Mouse (Mus musculus) testis, postnatal 14 days (tissue): ENCODE results near the gene Ttc36.
"Not testable (repeated sequence)": the region's sequence is repeated elsewhere in the genome, so short reads cannot be mapped to it uniquely, and the experiment has no call there.

Experiments used
- DNase-seq: peaks from one replicate; pipeline ENCODE4 v3.0.0; 2021; ENCODE audit warnings: low spot score

Gene Ttc36

GRCm38 (mm10) chr9:44772750-44773651 lies 29.9 kb downstream of the Ttc36 start:
- DNase-seq, result peak; percentile 94

GRCm38 (mm10) chr9:44772392-44772749 lies 30.5 kb downstream of the Ttc36 start:
- no peak for DNase-seq

- no peak for DNase-seq
Measured at GRCm38 (mm10) chr9:44771376-44771775, 31.5 kb downstream of the Ttc36 start.

GRCm38 (mm10) chr9:44768029-44768394 lies 34.9 kb downstream of the Ttc36 start:
- DNase-seq, result not testable (repeated sequence)

- DNase-seq, result peak; percentile 89
Measured at GRCm38 (mm10) chr9:44767101-44768028, 35.5 kb downstream of the Ttc36 start, which contains the start of the genes Arcn1 and Ift46. Gene Arcn1, minus strand, starts transcription at chr9:44767845. Gene Ift46, plus strand, starts transcription at chr9:44767908.

GRCm38 (mm10) chr9:44760873-44761272 lies 42.0 kb downstream of the Ttc36 start:
- DNase-seq, result no peak
